Mouse (Mus musculus): ENCODE measurements around the gene Nphs2. TPM values are rescaled to one million over a fixed set of nuclear protein-coding genes. Genes with fewer than 3 reads are reported as not detected.
"Not testable (repeated sequence)": the region's sequence is repeated elsewhere in the genome, so short reads cannot be mapped to it uniquely, and the experiment has no call there.

The Nphs2 gene
- under 1 TPM in 1 of 2 experiments, not detected in 1; 0.23 TPM for total RNA-seq (2021)

DNA sequence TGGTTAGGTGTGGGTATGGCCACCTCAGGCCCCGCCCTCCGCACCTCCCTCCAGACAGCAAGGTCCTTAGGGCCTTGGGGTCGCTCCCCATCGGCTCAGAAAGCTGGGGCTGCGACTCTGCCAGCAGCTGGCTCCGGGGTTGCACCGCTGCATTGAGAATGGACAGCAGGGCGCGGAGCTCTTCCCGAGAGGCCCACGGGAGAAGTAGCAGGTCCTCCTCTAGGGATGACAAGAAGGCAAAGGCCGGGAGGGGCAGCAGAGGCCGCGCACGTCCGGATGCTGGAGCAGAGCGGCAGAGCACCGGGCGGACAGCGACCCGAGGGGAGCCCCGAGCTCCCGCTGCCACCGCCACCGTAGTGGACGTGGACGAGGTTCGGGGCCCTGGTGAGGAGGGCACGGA lies at the start of gene Nphs2:
TSS of gene Nphs2 (plus strand) at position 98 of the 400 bp plus-strand sequence.
- DNase-seq, result no peak

GRCm38 (mm10) chr1:156263352-156263751 lies 47.2 kb upstream of the Nphs2 start:
- DNase-seq, result peak; percentile 77

- DNase-seq, result no peak
Observed at GRCm38 (mm10) chr1:156263946-156264345, 46.6 kb upstream of the Nphs2 start.

GRCm38 (mm10) chr1:156268546-156268945 lies 42.0 kb upstream of the Nphs2 start:
- DNase-seq, result not testable (repeated sequence)

DNA sequence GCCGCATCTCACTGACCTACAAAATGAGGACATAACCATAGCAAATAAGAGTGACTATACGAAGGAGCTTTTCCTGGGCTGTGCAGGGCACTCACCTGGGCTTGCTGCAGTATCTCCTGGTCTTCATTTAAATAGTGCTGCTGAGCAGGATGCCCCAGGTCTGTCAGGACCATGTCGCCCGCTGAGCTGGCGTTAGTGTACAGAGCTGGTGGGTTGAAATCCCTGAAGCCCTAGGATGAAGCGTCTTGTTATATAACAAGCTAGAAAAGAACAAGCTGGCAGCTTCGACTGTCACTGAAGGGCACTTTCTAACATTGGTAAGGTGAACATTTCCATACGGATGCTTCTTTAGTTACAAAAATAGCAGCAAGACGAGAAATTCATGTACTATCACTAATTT lies 40.1 kb upstream of the Nphs2 start:
- no peak for DNase-seq

GRCm38 (mm10) chr1:156271654-156272053 lies 38.9 kb upstream of the Nphs2 start:
- no peak for DNase-seq

DNA sequence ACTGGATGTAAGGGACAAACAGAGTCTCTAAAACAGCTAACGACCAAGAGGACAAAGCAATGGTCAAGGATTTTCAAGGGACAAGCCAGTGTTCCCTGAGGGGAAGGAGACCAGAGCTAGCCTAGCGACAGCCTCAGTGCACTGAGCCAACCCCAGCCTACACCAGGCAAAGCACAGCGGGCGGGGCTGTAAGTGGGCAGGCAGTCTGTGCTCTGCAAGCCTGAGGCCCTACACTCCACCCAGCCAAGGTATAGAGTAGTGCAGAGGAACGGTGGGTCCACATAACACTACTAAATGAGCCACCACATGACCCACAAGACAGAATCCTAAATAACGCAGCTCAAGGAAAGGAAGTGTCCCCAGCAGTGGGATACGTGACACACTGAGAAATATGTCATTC lies 36.9 kb upstream of the Nphs2 start:
- no peak for DNase-seq

- no peak for DNase-seq
Observed at GRCm38 (mm10) chr1:156280131-156280530, 30.4 kb upstream of the Nphs2 start.

- DNase-seq, result no peak
Observed at GRCm38 (mm10) chr1:156284207-156284606, 26.3 kb upstream of the Nphs2 start.

DNA sequence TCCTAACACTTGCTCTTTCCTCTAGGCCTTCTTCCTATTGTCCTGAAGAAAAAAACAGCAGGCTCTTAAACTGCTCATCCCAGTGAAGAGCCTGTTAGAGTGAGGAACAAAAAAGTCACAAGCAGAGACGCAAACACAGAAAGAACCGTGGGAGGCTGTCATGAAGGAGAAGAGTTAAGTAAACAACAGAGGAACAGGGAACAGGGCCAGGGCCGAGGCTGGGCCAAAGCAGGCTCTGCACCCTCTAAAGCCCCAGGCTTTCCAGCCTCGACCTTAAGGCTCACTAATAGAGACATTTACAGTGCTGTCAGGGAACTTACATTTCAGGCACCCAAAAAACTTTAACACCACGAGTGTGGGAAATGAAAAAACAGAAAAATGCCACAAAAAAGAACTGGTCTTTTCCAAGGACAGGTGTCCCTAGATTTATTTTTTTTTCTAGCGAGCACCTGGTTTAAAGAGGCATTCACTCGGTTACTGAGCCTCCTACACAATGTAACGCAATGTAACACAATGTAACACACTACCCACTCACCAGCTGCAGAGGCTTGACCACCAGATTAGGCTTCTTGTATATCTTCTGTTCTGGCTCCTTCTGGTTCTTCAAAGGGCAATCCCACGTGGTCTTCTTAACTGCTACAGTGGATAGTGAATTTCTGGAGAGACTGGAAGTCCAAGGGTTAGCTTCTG lies 25.5 kb upstream of the Nphs2 start:
- DNase-seq, result no peak

DNA sequence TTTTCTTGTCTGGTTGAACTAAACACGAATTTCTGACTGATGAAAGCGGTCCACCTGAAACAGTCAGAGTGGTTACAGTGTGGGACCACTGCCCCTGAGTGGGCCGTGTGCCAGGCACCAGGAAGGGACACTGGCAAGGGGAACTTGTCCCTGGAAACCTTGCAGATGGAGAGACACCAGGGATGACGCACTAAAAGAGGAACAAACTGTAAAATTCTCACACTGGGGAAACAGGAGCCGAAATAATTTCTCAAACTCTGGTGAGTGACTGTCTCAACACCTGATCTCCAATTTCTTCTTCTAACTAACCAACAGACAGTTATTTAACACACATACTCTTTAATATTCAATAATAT lies 25.0 kb upstream of the Nphs2 start:
- DNase-seq, result no peak

GRCm38 (mm10) chr1:156288556-156289221 lies 21.8 kb upstream of the Nphs2 start:
- DNase-seq, result no peak

GRCm38 (mm10) chr1:156289222-156289587 lies 21.3 kb upstream of the Nphs2 start:
- DNase-seq, result not testable (repeated sequence)

DNA sequence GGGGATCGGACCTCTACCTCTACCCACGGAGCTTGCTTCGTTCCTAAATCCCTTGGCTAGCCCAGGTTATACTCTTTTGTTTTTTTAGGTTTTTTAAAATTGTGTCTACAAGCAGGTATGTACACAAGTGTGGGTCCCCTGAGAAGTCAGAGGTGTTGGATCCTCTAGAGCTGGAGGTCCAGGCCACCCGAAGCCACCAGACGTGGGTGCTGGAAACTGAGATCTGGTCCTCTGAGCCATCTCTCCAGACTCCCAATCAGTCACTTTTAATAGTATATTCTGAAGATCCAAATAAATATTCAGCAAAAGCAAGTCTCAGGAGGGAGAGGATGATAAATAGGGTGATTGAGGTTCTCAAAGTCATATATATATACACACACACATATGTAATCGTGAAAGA lies 20.5 kb upstream of the Nphs2 start:
- no peak for DNase-seq

GRCm38 (mm10) chr1:156302911-156303749 lies 7.4 kb upstream of the Nphs2 start, which contains the start of gene Tdrd5:
Tdrd5 (minus strand) TSS chr1:156303664.
- DNase-seq, result peak; percentile 19

- no peak for DNase-seq
Observed at GRCm38 (mm10) chr1:156308595-156308994, 1.9 kb upstream of the Nphs2 start.

GRCm38 (mm10) chr1:156323126-156323525 lies 12.6 kb downstream of the Nphs2 start:
- DNase-seq, result no peak

GRCm38 (mm10) chr1:156340847-156341246 lies 30.3 kb downstream of the Nphs2 start:
- no peak for DNase-seq

- no peak for DNase-seq
Observed at GRCm38 (mm10) chr1:156344433-156344832, 33.9 kb downstream of the Nphs2 start.

DNA sequence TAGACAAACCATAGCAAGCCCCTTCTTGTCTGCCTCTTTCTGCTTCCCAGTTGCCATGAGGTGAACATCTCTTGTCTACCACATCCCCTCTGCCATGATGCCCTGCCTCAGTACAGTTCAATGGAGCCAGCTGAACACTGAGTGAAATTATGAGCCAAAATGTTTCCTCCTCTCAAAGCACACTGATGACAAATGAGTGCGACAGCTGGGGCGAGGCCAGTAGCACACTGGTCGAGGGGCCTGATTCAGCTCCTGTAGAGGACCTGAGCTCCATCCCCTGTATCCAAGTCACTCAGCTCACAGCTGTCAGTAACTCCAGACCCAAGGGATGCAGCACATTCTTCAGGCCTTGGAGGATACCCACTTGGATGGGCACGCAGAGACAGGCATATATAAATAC lies 35.1 kb downstream of the Nphs2 start:
- no peak for DNase-seq

DNA sequence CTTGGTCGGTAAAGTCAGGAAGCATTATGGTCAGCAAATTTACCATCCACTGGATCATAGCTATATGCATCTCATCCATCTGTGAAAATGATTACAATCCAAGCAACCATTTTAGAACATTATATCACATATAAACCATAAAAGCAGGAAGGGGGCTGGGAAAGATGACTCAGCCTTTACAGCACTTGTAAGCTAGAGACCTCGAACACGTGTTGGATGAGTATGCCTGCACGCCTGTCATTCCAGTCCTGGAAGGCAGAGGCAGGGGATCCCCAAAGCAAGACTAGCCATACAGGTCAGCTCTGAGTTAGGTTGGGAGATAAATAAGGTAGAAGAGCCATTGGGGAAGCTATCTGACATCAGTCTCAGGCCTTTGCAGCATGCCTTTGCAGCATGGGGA lies 38.5 kb downstream of the Nphs2 start:
- no peak for DNase-seq

GRCm38 (mm10) chr1:156350441-156350840 lies 39.9 kb downstream of the Nphs2 start:
- DNase-seq, result no peak

DNA sequence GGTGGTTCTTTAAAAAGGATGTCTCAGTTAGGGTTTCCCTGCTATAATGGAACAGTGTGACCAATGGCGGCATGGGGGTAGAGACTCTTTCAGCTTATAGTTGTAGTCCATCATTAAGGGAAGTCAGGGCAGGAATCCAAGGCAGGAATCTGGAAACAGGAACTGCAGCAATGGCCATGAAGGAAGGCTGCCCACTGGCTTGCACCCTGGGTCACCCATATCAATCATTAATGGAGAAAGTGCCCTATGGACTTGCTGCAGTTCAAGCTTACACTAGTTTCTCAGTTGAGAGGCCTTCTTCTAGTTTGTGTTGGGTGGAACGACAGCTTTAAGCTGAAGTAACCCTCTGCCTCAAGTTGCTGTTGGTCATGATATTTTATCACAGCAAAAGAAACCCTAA lies 41.9 kb downstream of the Nphs2 start:
- no peak for DNase-seq

Data from heart, postnatal 4 days (tissue).